Mouse (Mus musculus) embryonic facial prominence, embryonic 11.5 days (tissue): ENCODE results near the gene Fars2. TPM values are rescaled to one million over a fixed set of nuclear protein-coding genes. Genes with fewer than 3 reads are reported as not detected.

Source experiments
- ATAC-seq: fragments of 200-750 bp; cut with Nextera tagmentation; replicated peaks from 2 replicates; pipeline ENCODE4 v1.8.0; 2017; ENCODE audit warnings: low read depth; ENCODE audit not compliant: insufficient number of reproducible peaks, low FRiP score, low TSS enrichment
- DNase-seq: peaks from one replicate; pipeline ENCODE4 v3.0.0-alpha.2; 2015; ENCODE audit warnings: low spot score
- H3K27ac ChIP-seq: fragments of 300-500 bp; sonication (generic); replicated peaks from 2 replicates; pipeline ENCODE4 v1.5.1; 2014; ENCODE audit warnings: mild to moderate bottlenecking, low read depth, low read length, control low read depth
- H3K27me3 ChIP-seq: fragments of 300-500 bp; sonication (generic); 2 replicates; pipeline ENCODE4 v1.6.1; 2014; ENCODE audit warnings: mild to moderate bottlenecking, low read length, moderate library complexity, mixed read lengths; ENCODE audit not compliant: control insufficient read depth, insufficient read depth
- H3K36me3 ChIP-seq: fragments of 300-500 bp; sonication (generic); replicated peaks from 2 replicates; pipeline ENCODE4 v1.6.1; 2014; ENCODE audit warnings: low read depth, mild to moderate bottlenecking, low read length, moderate library complexity, mixed read lengths; ENCODE audit not compliant: control insufficient read depth, insufficient read depth
- H3K4me1 ChIP-seq: fragments of 300-500 bp; sonication (generic); 2 replicates; pipeline ENCODE4 v1.6.1; 2014; ENCODE audit warnings: low read length, mixed read lengths; ENCODE audit not compliant: control insufficient read depth, insufficient read depth
- H3K4me2 ChIP-seq: fragments of 300-500 bp; sonication (generic); 2 replicates; pipeline ENCODE4 v1.6.1; 2014; ENCODE audit warnings: low read depth, mild to moderate bottlenecking, control low read depth, low read length, moderate library complexity
- H3K4me3 ChIP-seq: fragments of 300-500 bp; sonication (generic); 2 replicates; pipeline ENCODE4 v1.5.1; 2014; ENCODE audit warnings: low read depth, low read length, control low read depth
- H3K9ac ChIP-seq: fragments of 300-500 bp; sonication (generic); replicated peaks from 2 replicates; pipeline ENCODE4 v1.6.1; 2014; ENCODE audit warnings: mild to moderate bottlenecking, control low read depth, low read length
- H3K9me3 ChIP-seq: fragments of 300-500 bp; sonication (generic); replicated peaks from 2 replicates; pipeline ENCODE4 v1.6.1; 2016; ENCODE audit warnings: mild to moderate bottlenecking, low read length, inconsistent platforms, mixed read lengths; ENCODE audit not compliant: control insufficient read depth
- WGBS: fragments of 180-500 bp; shearing (Covaris S2); extraction: QIAGEN DNeasy Blood & Tissue Kit; methylation state at CpG from one replicate; pipeline ENCODE4 v1.1.7; 2014; 5-methylcytosine and 5-hydroxymethylcytosine counted together
- polyA plus RNA-seq: library from polyadenylated mRNA; unstranded; fragments of >200 nt; fragmentation: Nextera tagmentation; extraction: Ambion mirVana; gene quantifications from 2 replicates; pipeline ENCODE4 v1.2.1, GENCODE M21; 2014

Fars2 gene
- polyA plus RNA-seq, 1 experiment from 2014 or later, result 28.1 TPM

GRCm38 (mm10) chr13:36722309-36722708 is 605.1 kb downstream of the Fars2 start:
- H3K4me1 ChIP-seq, result peaks cover 5% of the 10 kb centered on the region; the same call in 1 of the 2 replicates
- no peak overlapping the region for H3K9ac ChIP-seq
- ATAC-seq (no peak), DNase-seq (no peak)
- H3K9me3 ChIP-seq, result no peaks in the 10 kb centered on the region
- H3K27ac ChIP-seq, result no peak overlapping the region
- no peak overlapping the region for H3K4me3 ChIP-seq
- H3K36me3 ChIP-seq, result no peaks in the 10 kb centered on the region
- peaks cover 40% of the 10 kb centered on the region for H3K27me3 ChIP-seq
- H3K4me2 ChIP-seq, result no peak overlapping the region

- ATAC-seq, result no peak
- Histone ChIP-seq H3K9ac (no peak overlapping the region), H3K27ac (no peak overlapping the region), H3K4me2 (no peak overlapping the region), H3K4me3 (no peak overlapping the region), H3K4me1 (peaks cover 5% of the 10 kb centered on the region; the same call in 1 of the 2 replicates), H3K36me3 (no peaks in the 10 kb centered on the region), H3K9me3 (no peaks in the 10 kb centered on the region), H3K27me3 (peaks cover 53% of the 10 kb centered on the region)
- 2% methylated on average over 15 of the region's 15 CpGs for WGBS
- DNase-seq, result no peak
These were observed 606.6 kb downstream of the Fars2 start for GRCm38 (mm10) chr13:36723726-36724300.

GRCm38 (mm10) chr13:36724533-36725470 is 607.6 kb downstream of the Fars2 start:
- ATAC-seq, result 0 out of 2 replicates have a peak, but pooled peaks have one; percentile 33
- WGBS, result under 1% methylated on average over 40 of the region's 40 CpGs
- H3K9ac ChIP-seq, result no peak overlapping the region

GRCm38 (mm10) chr13:36725881-36726280 is 608.7 kb downstream of the Fars2 start:
- peaks cover 71% of the 10 kb centered on the region for H3K27me3 ChIP-seq
- no peaks in the 10 kb centered on the region for H3K36me3 ChIP-seq
- no peak overlapping the region for H3K4me3 ChIP-seq
- 2% methylated on average over 8 of the region's 8 CpGs for WGBS
- DNase-seq (peak; percentile 35), ATAC-seq (no peak)
- H3K9me3 ChIP-seq, result no peaks in the 10 kb centered on the region
- H3K9ac ChIP-seq, result no peak overlapping the region
- H3K4me2 ChIP-seq, result no peak overlapping the region
- no peak overlapping the region for H3K27ac ChIP-seq
- H3K4me1 ChIP-seq, result peaks cover 5% of the 10 kb centered on the region; the same call in 1 of the 2 replicates

More at GRCm38 (mm10) chr13:36724533-36725470, 607.6 kb downstream of the Fars2 start:
- Histone ChIP-seq H3K9me3 (no peaks in the 10 kb centered on the region), H3K27me3 (peaks cover 62% of the 10 kb centered on the region), H3K4me3 (0 out of 2 replicates have a peak overlapping the region, but pooled peaks have one; percentile 11), H3K4me2 (peak overlapping the region; percentile 3), H3K4me1 (peaks cover 5% of the 10 kb centered on the region; the same call in 1 of the 2 replicates), H3K36me3 (no peaks in the 10 kb centered on the region), H3K27ac (no peak overlapping the region)
- DNase-seq, result peak; percentile 56

- Histone ChIP-seq H3K9ac (peak overlapping the region; percentile 41; the same call in 1 of the 2 replicates), H3K36me3 (no peaks in the 10 kb centered on the region), H3K9me3 (no peaks in the 10 kb centered on the region), H3K4me1 (peaks cover 5% of the 10 kb centered on the region; the same call in 1 of the 2 replicates), H3K4me3 (peak overlapping the region; percentile 30), H3K27ac (no peak overlapping the region), H3K27me3 (peaks cover 76% of the 10 kb centered on the region), H3K4me2 (peak overlapping the region; percentile 57)
- peak; percentile 29 for DNase-seq
- no peak for ATAC-seq
- 0% methylated on average over 24 of the region's 24 CpGs for WGBS
These were observed 609.3 kb downstream of the Fars2 start for GRCm38 (mm10) chr13:36726551-36726950.

GRCm38 (mm10) chr13:36726951-36727778 is 610.0 kb downstream of the Fars2 start:
- Histone ChIP-seq H3K4me2 (peak overlapping the region; percentile 57), H3K4me1 (peaks cover 5% of the 10 kb centered on the region; the same call in 1 of the 2 replicates), H3K9me3 (no peaks in the 10 kb centered on the region), H3K9ac (peak overlapping the region; percentile 41), H3K4me3 (peak overlapping the region; percentile 30), H3K27ac (peak overlapping the region; percentile 20; the same call in 1 of the 2 replicates), H3K27me3 (peaks cover 73% of the 10 kb centered on the region), H3K36me3 (no peaks in the 10 kb centered on the region)
- 0% methylated on average over 34 of the region's 34 CpGs for WGBS
- peak; percentile 74 for DNase-seq
- ATAC-seq, result peak; percentile 31; the same call in 1 of the 2 replicates

GRCm38 (mm10) chr13:36727779-36728470 is 610.7 kb downstream of the Fars2 start:
- ATAC-seq, result no peak
- H3K4me3 ChIP-seq, result peak overlapping the region; percentile 30

More at GRCm38 (mm10) chr13:36727779-36728470, 610.7 kb downstream of the Fars2 start:
- no peaks in the 10 kb centered on the region for H3K36me3 ChIP-seq
- H3K9me3 ChIP-seq, result no peaks in the 10 kb centered on the region
- peaks cover 5% of the 10 kb centered on the region; the same call in 1 of the 2 replicates for H3K4me1 ChIP-seq
- H3K4me2 ChIP-seq, result peak overlapping the region; percentile 57
- DNase-seq, result no peak
- peaks cover 66% of the 10 kb centered on the region for H3K27me3 ChIP-seq
- under 1% methylated on average over 20 of the region's 23 CpGs for WGBS
- peak overlapping the region; percentile 20; the same call in 1 of the 2 replicates for H3K27ac ChIP-seq
- peak overlapping the region; percentile 41; the same call in 1 of the 2 replicates for H3K9ac ChIP-seq
